Mouse (Mus musculus): Measurements from ENCODE around the gene Bcl7b.

Bcl7b gene

GRCm38 (mm10) chr5:135169479-135169878 lies 1.4 kb downstream of the Bcl7b start:
- no peak for DNase-seq (ENCODE audit: low spot score in 2 of 2)

- no peak for DNase-seq (ENCODE audit: low spot score in 2 of 2)
These were observed 3.7 kb downstream of the Bcl7b start for GRCm38 (mm10) chr5:135171688-135172220.

GRCm38 (mm10) chr5:135172986-135173385 lies 4.9 kb downstream of the Bcl7b start:
- no peak for DNase-seq (ENCODE audit: low spot score in 2 of 2)

GRCm38 (mm10) chr5:135175086-135175485 lies 7.0 kb downstream of the Bcl7b start:
- no peak for DNase-seq (ENCODE audit: low spot score in 2 of 2)

- DNase-seq (ENCODE audit: low spot score in 2 of 2): no peak
These were observed 10.4 kb downstream of the Bcl7b start for GRCm38 (mm10) chr5:135178523-135178922.

- no peak for DNase-seq (ENCODE audit: low spot score in 2 of 2)
These were observed 10.9 kb downstream of the Bcl7b start for GRCm38 (mm10) chr5:135178996-135179395.

GRCm38 (mm10) chr5:135179616-135180015 lies 11.5 kb downstream of the Bcl7b start:
- no peak for DNase-seq (ENCODE audit: low spot score in 2 of 2)

GRCm38 (mm10) chr5:135180796-135181195 lies 12.7 kb downstream of the Bcl7b start:
- DNase-seq (ENCODE audit: low spot score in 2 of 2): no peak

- no peak for DNase-seq (ENCODE audit: low spot score in 2 of 2)
These were observed 13.7 kb downstream of the Bcl7b start for GRCm38 (mm10) chr5:135181776-135182175.

GRCm38 (mm10) chr5:135183131-135183861 lies 15.2 kb downstream of the Bcl7b start:
- no peak for DNase-seq (ENCODE audit: low spot score in 2 of 2)

- no peak for DNase-seq (ENCODE audit: low spot score in 2 of 2)
These were observed 16.9 kb downstream of the Bcl7b start for GRCm38 (mm10) chr5:135185016-135185415.

- DNase-seq (ENCODE audit: low spot score in 2 of 2): no peak
These were observed 17.5 kb downstream of the Bcl7b start for GRCm38 (mm10) chr5:135185596-135185995.

- no peak for DNase-seq (ENCODE audit: low spot score in 2 of 2)
These were observed 18.1 kb downstream of the Bcl7b start for GRCm38 (mm10) chr5:135186231-135186620.

- peak; percentile 97 for DNase-seq (ENCODE audit: low spot score in 2 of 2)
These were observed 18.7 kb downstream of the Bcl7b start, which contains the start of gene Baz1b for GRCm38 (mm10) chr5:135186621-135187348. Gene Baz1b, plus strand, starts transcription at chr5:135187264.

GRCm38 (mm10) chr5:135187349-135188213 lies 19.5 kb downstream of the Bcl7b start:
- DNase-seq (ENCODE audit: low spot score in 2 of 2): peak in 1 of 2 experiments; percentile 28

- DNase-seq (ENCODE audit: low spot score in 2 of 2): no peak
These were observed 20.1 kb downstream of the Bcl7b start for GRCm38 (mm10) chr5:135188214-135188554.

GRCm38 (mm10) chr5:135189281-135190022 lies 21.4 kb downstream of the Bcl7b start:
- DNase-seq (ENCODE audit: low spot score in 2 of 2): no peak

- DNase-seq (ENCODE audit: low spot score in 2 of 2): peak in 1 of 2 experiments; percentile 34
These were observed 23.5 kb downstream of the Bcl7b start for GRCm38 (mm10) chr5:135191620-135192019.

GRCm38 (mm10) chr5:135192431-135192830 lies 24.3 kb downstream of the Bcl7b start:
- no peak for DNase-seq (ENCODE audit: low spot score in 2 of 2)

GRCm38 (mm10) chr5:135196367-135196766 lies 28.3 kb downstream of the Bcl7b start:
- DNase-seq (ENCODE audit: low spot score in 2 of 2): no peak

GRCm38 (mm10) chr5:135202763-135203162 lies 34.7 kb downstream of the Bcl7b start:
- no peak for DNase-seq (ENCODE audit: low spot score in 2 of 2)

Measured in frontal cortex, postnatal 14 days (tissue).